Mouse (Mus musculus) layer of hippocampus, adult 2 months (tissue): ENCODE data around the gene Lif. TPM values are rescaled to one million over a fixed set of nuclear protein-coding genes. Genes with fewer than 3 reads are reported as not detected.

ENCODE experiments used
- DNase-seq, 2 experiments: peaks; one replicate each; pipeline ENCODE4 v3.0.0; 2022; ENCODE audit warnings: low spot score in 2 of 2
- H3K27ac ChIP-seq: fragments of 200-600 bp; 2 replicates; pipeline ENCODE4 v1.8.1; 2022
- H3K4me3 ChIP-seq: fragments of 200-600 bp; 2 replicates; pipeline ENCODE4 v1.8.1; 2022; ENCODE audit warnings: mild to moderate bottlenecking
- CTCF ChIP-seq: fragments of 200-600 bp; conservative IDR thresholded peaks from 2 replicates; pipeline ENCODE4 v1.8.1; 2022; ENCODE audit warnings: antibody characterized with exemption, mild to moderate bottlenecking, moderate library complexity
- total RNA-seq, 2 experiments: library from RNA; stranded (reverse); gene quantifications; 2 replicates each; pipeline ENCODE4 v1.2.3; 2021

Gene Lif
- total RNA-seq, 2 experiments from 2014 or later: 0.92 to 1.7 TPM

DNA sequence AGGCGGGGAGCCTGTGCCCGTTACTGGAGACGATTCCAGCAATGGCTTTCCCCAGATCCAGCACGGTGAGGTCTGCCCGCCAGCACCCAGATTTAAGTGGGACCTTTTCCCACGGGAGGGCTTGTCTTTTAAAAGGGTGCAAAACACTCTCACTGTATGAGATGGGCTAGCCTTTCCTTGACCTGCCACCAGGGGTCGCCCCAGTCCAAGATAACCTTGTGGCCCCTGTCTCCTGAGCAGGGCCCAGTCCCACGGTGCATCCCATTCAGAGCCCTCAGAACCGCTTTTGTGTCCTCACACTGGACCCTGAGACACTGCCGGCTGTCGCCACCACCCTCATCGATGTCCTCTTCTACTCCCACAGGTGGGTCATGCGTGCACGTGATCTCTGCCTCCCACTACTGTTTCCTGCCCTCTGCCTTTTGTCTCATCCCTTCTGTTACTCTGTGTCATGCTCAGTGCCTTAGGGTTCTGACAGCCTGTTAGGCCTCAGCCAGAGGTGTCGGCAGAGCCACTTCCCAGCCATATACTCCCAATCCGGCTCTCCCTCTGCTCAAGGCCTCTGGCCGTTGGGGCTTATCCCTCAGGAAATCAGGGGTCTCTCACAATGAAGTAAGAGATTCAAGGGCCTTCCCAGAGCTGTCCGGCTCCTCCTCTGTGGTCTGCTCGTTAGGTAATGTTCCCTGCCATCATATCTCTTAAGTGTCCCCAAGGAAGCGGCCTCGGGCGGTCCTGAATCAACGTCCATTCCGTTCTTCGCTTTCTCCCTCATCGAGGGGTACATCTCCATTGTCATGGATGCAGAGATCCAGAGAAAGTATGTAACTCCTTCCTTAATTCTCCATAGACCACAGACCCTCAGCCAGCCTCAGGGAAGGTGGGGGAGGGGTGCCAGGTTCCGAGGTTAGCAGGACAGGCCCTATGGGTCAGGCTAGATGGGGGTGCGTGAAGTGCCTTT lies 36.6 kb upstream of the Lif start:
- Histone ChIP-seq H3K27ac (no peak overlapping the region), H3K4me3 (no peak overlapping the region)
- DNase-seq: peak; percentile 48 to 78
- TF ChIP-seq CTCF: peak; percentile 92

DNA sequence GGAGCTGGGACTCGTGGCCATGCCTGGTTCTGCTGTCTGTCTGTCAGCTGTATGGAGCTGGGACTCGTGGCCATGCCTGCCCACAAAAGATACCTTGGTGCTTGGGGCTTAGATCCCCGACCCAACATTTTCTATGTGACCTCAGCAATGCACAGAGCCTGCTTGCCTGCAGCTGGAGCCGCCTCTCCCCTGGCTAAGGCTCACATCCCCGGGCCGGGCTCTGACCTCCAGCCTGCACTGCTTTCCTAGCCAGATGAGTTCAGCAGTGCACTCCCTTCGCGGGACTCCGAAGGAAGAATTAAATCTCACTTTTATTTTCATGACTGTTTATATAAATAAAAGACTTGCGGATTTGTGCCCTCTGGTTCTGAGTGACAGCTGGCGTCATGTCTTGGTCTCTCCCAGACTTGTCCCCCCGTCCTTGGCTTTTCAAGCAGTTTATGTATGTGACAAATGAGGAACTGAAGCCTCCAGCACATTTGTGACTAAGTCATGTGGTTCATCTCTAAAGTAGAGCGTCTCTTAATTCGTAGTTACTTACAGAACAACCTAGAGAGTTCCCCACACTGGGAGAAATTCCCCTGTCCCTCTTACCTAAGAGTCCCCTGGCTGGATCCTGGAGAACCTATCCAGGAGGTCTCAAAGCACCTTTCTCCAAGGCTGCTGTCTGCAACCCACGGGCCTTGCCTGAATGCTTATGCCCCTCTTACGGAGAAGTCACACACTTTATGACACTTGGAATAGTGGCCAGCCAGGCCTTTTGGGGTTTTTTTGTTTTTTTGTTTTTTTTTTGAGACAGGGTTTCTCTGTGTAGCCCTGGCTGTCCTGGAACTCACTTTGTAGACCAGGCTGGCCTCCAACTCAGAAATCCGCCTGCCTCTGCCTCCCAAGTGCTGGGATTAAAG lies 35.1 kb upstream of the Lif start:
- Histone ChIP-seq H3K4me3 (no peak overlapping the region), H3K27ac (no peak overlapping the region)
- TF ChIP-seq CTCF: no peak
- DNase-seq: no peak

DNA sequence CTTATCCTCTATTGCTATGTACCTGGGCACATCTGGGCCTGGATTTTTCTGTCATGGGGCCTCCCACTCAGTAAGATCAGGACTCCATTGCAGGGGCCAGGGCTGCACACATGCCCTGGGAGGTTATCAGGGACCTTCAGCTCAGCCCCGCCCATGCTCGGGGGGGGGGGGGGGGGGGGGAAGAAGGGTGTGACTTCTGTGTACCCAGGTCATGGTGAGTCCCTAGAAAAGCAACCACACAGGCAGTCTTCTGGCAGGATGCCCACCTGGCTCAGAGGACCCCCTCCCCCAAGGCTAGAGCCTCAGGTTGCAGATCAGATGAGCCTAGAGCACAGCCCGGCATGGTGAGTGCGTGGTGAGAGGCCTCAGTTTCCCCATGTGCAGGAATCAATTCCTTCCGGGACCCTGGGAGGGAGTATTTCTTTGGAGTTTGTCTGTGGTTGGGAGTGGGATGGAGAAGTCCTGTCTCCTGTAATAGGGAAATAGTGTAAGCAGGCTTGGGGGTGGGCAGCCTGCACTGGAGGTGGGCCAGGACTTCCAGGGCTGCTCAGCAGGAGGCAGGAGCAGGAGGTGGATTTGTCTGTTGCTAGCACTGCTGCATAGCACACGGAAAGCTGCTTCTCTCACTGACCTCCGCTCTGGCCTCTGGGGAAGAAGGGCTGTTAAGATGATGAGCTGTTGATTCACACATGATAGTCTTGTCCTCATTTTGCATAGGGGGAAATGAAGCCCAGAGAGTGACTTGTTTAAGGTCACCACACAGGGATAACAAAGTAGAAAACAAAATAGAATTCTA lies 33.8 kb upstream of the Lif start:
- DNase-seq: no peak

DNA sequence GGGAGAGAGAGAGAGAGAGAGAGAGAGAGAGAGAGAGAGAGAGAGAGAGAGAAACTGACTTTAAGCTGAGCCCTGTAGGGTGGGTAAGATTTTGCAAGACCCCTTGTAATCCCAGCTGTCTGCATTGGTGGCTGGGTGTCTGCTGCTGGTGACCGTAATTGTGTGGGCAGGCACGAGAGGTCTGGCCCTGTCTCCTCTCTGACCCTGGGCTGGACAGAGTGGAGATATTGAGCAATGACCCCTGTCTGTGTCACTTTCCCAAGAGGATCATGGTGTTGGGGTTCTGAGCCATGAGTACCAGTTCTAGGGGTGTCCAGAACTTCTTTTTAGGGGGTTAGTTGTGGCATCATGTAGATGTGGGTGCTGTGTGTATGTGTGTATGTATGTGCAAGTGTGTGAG lies 33.1 kb upstream of the Lif start:
- no peak overlapping the region for H3K4me3 ChIP-seq
- TF ChIP-seq CTCF: no peak
- no peak for DNase-seq
- H3K27ac ChIP-seq: no peak overlapping the region

More for the DNA sequence above, 33.8 kb upstream of the Lif start:
- TF ChIP-seq CTCF: no peak
- H3K4me3 ChIP-seq: no peak overlapping the region
- no peak overlapping the region for H3K27ac ChIP-seq

DNA sequence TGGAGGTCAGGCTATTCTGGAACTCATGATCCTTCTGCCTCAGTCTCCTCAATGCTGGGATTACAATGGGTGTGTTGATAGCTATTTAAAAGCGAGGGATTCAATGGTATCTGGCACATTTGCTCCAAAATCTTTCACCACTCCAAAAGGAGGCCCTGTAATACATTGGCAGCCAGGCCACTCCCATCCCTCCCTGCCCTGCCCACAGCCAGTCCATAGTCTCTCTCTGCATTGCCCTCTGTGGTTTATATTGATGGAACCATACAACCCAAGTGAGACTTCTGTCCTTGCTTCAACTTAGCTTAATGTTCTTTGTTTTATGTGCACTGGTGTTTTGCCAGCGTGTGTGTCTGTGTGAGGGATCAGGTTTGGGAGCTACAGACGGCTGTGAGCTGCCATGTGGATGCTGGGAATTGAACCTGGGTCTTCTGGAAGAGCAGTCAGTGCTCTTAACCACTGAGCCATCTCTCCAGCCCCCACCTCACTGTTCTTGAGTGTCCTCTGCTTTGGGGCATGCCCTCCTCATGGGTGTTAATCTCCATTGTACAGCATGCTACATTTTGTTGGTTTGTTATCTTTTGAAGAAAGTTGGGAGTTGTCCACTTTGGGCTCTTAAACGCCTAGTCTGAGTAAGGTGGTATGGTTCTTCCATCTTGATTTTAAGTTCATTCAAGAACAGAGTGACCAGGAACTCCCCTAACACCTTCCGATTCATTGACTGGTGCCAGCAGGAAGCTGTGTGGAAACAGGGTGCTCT lies 30.6 kb upstream of the Lif start:
- no peak for TF ChIP-seq CTCF
- H3K27ac ChIP-seq: no peak overlapping the region
- DNase-seq: no peak
- no peak overlapping the region for H3K4me3 ChIP-seq

DNA sequence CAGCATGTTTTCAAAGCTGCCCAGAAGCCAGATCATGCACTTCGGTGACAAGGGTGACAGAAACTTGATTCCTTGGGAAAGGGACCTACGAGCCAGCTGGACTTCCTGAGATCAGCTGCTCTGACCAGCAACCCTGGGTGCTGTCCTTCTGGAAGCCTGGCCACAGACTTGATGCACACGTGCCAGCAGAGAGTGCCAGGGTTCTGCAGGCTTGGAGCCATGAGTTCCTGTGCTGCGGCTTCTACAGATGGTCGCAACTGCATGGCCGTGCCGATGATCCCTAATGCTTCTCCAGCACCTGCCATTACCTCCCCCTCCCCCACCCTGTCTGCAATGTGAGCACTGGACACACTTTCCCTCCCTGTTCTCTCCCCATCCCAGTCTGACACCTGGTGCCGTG lies 28.9 kb upstream of the Lif start:
- no peak for DNase-seq
- Histone ChIP-seq H3K4me3 (no peak overlapping the region), H3K27ac (no peak overlapping the region)
- TF ChIP-seq CTCF: no peak

DNA sequence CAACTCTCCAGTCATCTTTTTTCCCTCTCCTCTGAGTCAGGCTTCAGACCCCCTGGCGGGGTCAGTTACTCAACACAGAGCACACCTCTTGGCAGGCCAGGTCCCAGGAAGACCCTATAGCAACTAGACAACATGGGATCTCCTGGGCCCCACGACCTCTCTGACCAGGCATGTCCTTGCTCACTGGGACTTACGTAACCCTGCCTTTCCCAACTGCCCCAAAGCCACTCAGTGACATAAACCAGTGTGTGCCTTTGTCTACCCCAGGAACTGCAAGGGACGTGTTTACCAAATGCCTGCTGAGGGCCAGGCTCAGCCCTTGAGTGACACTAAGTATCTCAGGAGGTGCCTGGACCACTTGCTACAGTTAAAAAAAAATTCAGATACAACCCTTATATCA lies 27.5 kb upstream of the Lif start:
- TF ChIP-seq CTCF: no peak
- no peak overlapping the region for H3K27ac ChIP-seq
- DNase-seq: no peak

DNA sequence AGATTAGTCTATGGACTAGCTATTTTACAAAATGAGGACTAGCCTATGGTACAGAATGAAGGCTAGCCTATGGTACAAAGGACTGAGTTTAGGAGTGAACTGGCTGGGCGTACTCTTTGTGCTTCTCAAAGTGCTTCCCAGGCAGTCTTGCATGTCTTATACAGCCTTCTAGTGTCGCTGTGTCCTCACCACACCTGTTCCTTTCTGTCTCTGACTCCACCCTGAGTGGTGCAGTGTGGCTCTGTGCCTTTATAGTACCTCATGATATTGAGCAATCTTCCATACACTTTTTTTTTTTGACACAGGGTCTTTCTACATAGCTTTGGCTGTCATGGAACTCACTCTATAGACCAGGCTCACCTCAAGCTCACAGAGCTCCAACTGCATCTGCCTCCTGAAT lies 25.9 kb upstream of the Lif start:
- Histone ChIP-seq H3K4me3 (no peak overlapping the region), H3K27ac (no peak overlapping the region)
- no peak for DNase-seq
- TF ChIP-seq CTCF: no peak

More for the DNA sequence above, 27.5 kb upstream of the Lif start:
- no peak overlapping the region for H3K4me3 ChIP-seq

DNA sequence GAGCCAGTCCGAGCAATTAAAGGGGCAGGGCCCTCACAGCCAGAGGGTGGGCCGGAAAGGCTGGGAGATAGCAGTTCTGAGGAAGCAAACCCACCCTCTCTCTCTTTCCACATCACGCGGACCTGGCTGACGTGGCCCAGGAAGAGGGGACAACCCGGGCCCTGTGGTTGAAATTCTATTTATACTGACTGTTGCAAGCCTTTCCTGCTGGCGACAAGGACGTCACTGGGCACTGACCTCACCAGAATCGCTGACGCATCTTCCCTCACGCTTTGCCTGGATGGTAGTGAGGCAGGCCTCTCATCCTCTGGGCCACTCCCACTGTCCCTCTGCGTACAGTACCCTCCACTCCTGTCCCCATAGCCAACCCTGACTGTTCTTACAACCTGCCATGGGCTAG lies 24.7 kb upstream of the Lif start:
- Histone ChIP-seq H3K4me3 (no peak overlapping the region), H3K27ac (no peak overlapping the region)
- TF ChIP-seq CTCF: no peak
- no peak for DNase-seq

DNA sequence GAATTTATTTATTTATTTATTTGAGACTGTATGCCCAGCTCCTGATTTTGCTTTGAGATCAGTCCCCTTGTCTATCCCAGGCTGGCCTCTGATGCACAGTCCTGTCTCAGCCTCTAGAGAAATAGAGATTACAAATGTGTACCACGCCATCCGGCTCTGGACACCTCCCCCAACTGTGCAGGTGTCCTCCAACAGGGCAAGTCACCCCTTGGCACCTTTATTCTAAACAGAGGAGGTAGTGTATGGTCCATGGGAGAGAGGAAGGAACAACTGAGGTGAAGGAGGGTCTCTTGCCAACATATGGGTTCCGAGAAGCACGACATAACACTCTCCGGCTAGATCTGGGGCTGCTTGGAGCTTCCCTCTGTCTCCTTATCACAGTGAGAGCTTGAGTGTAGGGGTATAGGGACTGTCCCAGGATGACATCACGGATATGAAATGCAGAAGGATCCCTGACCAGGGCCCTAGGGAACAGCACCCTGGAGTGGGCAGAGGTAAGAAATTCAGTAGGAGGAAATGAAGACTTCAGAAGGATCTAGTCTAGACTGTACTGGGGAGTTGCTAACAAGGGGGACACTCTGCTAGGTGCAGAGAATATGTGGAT lies 22.2 kb upstream of the Lif start:
- DNase-seq: no peak
- Histone ChIP-seq H3K4me3 (no peak overlapping the region), H3K27ac (no peak overlapping the region)
- no peak for TF ChIP-seq CTCF

DNA sequence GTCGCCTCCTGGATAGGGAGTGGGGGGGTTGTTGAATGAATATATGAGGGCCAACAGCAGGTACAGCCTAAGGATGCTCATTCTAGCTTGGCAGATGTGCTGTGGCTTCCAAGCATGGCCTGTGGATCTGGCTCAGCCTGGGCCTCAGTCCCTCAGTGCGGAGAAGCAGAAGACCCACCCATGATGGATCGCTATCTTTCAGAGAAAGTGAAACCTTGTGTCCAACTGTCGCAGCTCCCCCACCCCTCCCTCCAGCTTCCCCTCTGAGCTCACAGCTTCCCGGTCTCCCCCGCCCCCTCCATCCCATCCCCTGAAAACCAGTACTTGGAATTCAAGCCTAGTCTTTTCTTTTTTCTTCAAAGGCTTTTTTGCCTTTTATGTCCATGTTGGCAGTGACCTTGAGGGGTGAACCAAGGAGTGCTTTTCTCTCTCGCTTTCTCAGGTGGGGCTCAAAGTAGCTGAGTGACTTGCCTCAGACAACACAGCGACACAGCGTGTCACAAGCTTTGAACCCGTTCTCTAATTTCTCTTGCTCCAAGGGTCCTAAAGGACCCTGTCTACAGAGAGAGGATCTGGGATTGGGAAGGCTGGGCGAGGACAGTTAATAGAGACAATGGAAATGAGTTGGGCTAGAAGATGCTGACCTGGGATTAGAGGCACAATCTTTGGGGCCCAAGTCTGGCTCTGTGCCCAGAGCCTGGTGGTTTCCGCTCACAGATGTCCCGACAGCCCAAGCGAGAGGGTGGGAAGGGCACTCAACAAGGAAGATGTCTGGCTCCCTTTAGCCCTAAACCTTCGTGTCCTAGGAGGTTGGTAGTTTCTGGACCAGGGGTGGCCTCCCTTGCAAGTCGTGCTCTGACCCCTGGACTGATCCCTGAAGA lies 21.5 kb upstream of the Lif start, which contains the start of gene Osm:
Osm (plus strand) TSS at position 756 of the 881 bp plus-strand sequence.
- no peak for DNase-seq
- Histone ChIP-seq H3K27ac (no peak within 1 kb of the TSS), H3K4me3 (no peak within 1 kb of the TSS)
- no peak for TF ChIP-seq CTCF
